Mouse (Mus musculus) liver, embryonic 12.5 days (tissue): ENCODE measurements around the gene Arhgdib. TPM values are rescaled to one million over a fixed set of nuclear protein-coding genes. Genes with fewer than 3 reads are reported as not detected.
A peak's percentile ranks its signal among the peaks of the same experiment; 100 is the strongest.

Experiments used
- ATAC-seq: fragments of 200-750 bp; cut with Nextera tagmentation; 2 replicates; pipeline ENCODE4 v1.8.0; 2017; ENCODE audit warnings: moderate number of reproducible peaks, mild to moderate bottlenecking, moderate library complexity
- H3K27ac ChIP-seq: fragments of 300-500 bp; sonication (generic); 2 replicates; pipeline ENCODE4 v1.5.1; 2016; ENCODE audit warnings: mild to moderate bottlenecking
- H3K27me3 ChIP-seq: fragments of 300-500 bp; sonication (generic); replicated peaks from 2 replicates; pipeline ENCODE4 v1.6.1; 2016; ENCODE audit warnings: mild to moderate bottlenecking, moderate library complexity
- H3K36me3 ChIP-seq: fragments of 300-500 bp; sonication (generic); 2 replicates; pipeline ENCODE4 v1.6.1; 2016; ENCODE audit warnings: mild to moderate bottlenecking, moderate library complexity
- H3K4me1 ChIP-seq: fragments of 300-500 bp; sonication (generic); 2 replicates; pipeline ENCODE4 v1.6.1; 2016
- H3K4me2 ChIP-seq: fragments of 300-500 bp; sonication (generic); 2 replicates; pipeline ENCODE4 v1.6.1; 2016; ENCODE audit warnings: mild to moderate bottlenecking, moderate library complexity
- H3K4me3 ChIP-seq: fragments of 300-500 bp; sonication (generic); 2 replicates; pipeline ENCODE4 v1.5.1; 2016; ENCODE audit warnings: mild to moderate bottlenecking, moderate library complexity
- H3K9ac ChIP-seq: fragments of 300-500 bp; sonication (generic); 2 replicates; pipeline ENCODE4 v1.6.1; 2016; ENCODE audit warnings: mild to moderate bottlenecking, moderate library complexity
- H3K9me3 ChIP-seq: fragments of 300-500 bp; sonication (generic); replicated peaks from 2 replicates; pipeline ENCODE4 v1.6.1; 2016; ENCODE audit warnings: mild to moderate bottlenecking, moderate library complexity
- WGBS: fragments of 180-500 bp; shearing (Covaris S2); methylation state at CpG from one replicate; pipeline ENCODE4 v1.1.7; 2016; ENCODE audit not compliant: insufficient replicate concordance; 5-methylcytosine and 5-hydroxymethylcytosine counted together
- polyA plus RNA-seq: library from polyadenylated mRNA; unstranded; fragments of >200 nt; fragmentation: Nextera tagmentation; extraction: Ambion mirVana; gene quantifications from 2 replicates; pipeline ENCODE4 v1.2.1, GENCODE M21; 2016

The Arhgdib gene
- polyA plus RNA-seq, 1 experiment from 2014 or later = 120 TPM

DNA sequence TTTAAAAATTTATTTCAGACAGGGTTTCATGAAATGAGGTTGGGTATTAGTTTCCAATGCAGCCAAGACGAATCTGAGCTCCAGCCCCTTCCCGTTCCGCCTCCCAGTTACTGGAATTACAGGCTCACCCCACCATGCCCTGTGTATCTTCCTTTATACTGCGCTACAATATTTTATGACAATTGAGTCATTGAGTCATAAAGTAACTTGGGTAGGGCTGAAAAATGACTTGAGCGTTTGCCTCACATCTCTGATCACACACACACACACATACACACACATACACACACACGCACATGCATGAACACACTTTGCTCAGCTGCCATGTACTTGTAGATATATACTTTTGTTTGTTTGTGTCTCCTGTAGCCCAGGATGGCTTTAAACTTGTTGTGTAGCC lies 27.5 kb downstream of the Arhgdib start:
- H3K4me1 ChIP-seq = peaks cover 12% of the 10 kb centered on the region
- H3K27me3 ChIP-seq = no peaks in the 10 kb centered on the region
- H3K4me3 ChIP-seq = no peak overlapping the region
- H3K36me3 ChIP-seq = no peaks in the 10 kb centered on the region
- WGBS = 81% methylated on average over 6 of the region's 6 CpGs
- H3K9me3 ChIP-seq = no peaks in the 10 kb centered on the region
- H3K27ac ChIP-seq = no peak overlapping the region
- no peak for ATAC-seq
- H3K4me2 ChIP-seq = no peak overlapping the region
- no peak overlapping the region for H3K9ac ChIP-seq

DNA sequence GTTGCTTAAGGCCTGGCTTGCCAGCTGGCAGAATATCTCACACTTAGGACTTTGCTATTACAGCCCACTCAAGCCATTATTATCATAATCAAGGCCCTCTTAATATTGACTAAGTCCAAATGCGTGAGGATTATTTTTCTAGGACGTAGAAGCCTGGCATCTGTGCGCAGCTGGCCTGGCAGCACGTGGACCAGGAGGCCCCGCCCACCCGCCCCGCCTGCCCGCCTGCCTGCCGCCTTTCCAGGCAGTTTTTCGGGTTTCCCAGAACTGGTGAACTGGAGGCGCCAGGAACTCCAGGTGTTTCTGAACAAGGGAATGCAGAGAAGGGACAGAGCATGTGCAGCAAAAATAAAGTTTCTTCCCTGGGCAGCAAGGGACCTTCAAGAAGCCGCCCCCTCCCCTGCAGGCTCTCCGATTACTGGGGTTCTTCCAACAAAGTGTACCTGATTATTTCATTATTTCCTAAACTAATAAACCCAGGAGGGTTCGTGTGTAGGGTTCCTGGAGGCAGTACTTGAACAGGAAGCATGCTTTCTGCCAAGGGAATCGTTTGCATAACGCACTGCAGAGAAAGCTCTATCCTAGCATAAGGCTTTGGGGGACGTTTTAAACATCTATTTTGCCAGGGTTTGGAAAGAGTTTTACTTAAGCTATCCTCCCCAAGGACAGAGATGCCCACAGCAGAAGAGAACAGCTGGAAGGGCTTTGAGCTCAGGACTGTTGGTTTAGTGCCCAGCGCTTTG lies 28.1 kb downstream of the Arhgdib start:
- ATAC-seq = no peak
- H3K9me3 ChIP-seq = no peaks in the 10 kb centered on the region
- H3K27me3 ChIP-seq = no peaks in the 10 kb centered on the region
- peak overlapping the region; percentile 42 for H3K4me2 ChIP-seq
- H3K4me1 ChIP-seq = peaks cover 12% of the 10 kb centered on the region
- no peaks in the 10 kb centered on the region for H3K36me3 ChIP-seq
- H3K27ac ChIP-seq = no peak overlapping the region
- WGBS = 29% methylated on average over 18 of the region's 18 CpGs
- H3K9ac ChIP-seq = no peak overlapping the region
- no peak overlapping the region for H3K4me3 ChIP-seq

DNA sequence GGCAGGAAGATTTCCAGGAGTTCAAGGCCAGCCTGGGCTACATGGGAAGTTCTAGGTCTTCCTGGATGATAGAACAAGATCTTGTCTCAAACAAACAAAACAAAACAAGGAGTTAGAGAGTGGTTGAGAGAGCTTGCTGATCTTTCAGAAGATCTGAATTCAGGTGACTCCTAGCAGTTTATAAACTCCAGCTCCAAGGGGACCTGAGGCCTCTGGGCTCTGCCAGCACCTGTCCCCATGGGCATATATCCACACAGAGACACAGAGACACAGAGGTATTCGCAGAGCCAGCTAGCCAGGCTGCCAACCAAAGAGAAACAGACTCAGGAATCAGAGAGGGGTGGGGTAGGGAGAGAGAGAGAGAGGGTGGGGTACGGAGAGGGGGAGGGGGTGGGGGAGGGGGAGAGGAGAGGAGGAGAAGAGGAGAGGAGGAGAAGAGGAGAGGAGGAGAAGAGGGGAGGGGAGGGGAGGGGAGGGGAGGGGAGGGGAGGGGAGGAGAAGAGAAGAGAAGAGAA lies 28.9 kb downstream of the Arhgdib start:
- H3K36me3 ChIP-seq = no peaks in the 10 kb centered on the region
- WGBS = 71% methylated on average over 1 of the region's 2 CpGs
- no peak overlapping the region for H3K27ac ChIP-seq
- peaks cover 12% of the 10 kb centered on the region for H3K4me1 ChIP-seq
- no peak overlapping the region for H3K9ac ChIP-seq
- H3K27me3 ChIP-seq = no peaks in the 10 kb centered on the region
- no peaks in the 10 kb centered on the region for H3K9me3 ChIP-seq
- H3K4me3 ChIP-seq = no peak overlapping the region
- ATAC-seq = no peak
- no peak overlapping the region for H3K4me2 ChIP-seq

DNA sequence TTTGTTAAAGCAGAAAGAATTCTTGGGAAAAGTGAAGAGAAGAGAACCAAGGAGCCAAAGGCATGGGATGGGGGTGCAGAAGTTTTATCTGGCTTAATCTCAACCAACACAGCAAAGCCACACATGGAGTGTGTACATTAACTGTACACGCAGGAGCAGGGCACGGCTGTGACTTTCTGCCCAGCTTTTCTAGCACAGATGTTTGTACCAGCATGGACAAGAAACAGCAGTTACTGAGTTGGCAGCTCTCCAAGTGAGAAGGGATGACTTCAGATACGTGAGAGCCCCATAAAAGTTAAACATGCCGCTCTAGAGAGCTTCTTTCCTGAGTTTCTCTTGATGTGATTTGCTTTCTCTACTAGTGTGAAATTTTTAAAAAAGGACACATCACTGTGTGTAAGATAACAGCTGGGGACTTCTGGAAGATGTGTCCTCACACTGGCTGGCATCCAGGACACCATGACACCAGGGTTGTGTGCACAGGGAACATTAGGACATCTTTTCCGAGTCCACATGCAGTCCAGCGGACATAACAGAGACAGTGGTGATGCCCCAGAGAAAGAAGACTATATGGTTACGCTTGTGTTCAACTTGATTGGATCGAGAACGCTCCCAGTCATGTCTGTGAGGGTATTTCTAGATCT lies 31.3 kb downstream of the Arhgdib start:
- Histone ChIP-seq H3K27ac (no peak overlapping the region), H3K36me3 (no peaks in the 10 kb centered on the region), H3K27me3 (no peaks in the 10 kb centered on the region), H3K4me2 (no peak overlapping the region), H3K4me1 (peaks cover 12% of the 10 kb centered on the region), H3K9me3 (no peaks in the 10 kb centered on the region), H3K9ac (no peak overlapping the region), H3K4me3 (no peak overlapping the region)
- WGBS = 68% methylated on average over 9 of the region's 9 CpGs
- ATAC-seq = no peak

DNA sequence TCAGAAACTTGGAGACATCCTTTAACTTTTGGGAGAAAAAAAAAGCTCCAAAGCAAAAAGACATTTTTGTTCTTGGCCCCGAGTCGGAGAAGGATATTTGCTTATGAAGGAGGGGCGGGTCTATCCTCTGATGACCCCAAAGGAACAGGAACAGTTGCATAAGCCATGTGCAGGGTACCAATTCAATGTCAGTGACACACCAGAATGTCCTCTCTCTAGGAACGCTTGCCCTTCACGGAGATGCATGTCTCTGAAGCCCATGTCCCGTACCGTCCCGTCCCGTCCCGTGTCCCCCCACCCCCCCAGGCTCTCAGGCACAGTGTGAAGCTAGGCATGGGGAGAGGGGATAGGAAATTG lies 34.8 kb downstream of the Arhgdib start:
- H3K9me3 ChIP-seq = no peaks in the 10 kb centered on the region
- 78% methylated on average over 10 of the region's 10 CpGs for whole genome bisulfite sequencing
- no peak overlapping the region for H3K4me2 ChIP-seq
- H3K4me1 ChIP-seq = 0 out of 2 replicates have a peak, but pooled peaks cover 8% of the 10 kb centered on the region
- no peak for ATAC-seq
- no peak overlapping the region for H3K27ac ChIP-seq
- no peak overlapping the region for H3K9ac ChIP-seq
- H3K27me3 ChIP-seq = no peaks in the 10 kb centered on the region
- H3K36me3 ChIP-seq = no peaks in the 10 kb centered on the region
- no peak overlapping the region for H3K4me3 ChIP-seq

DNA sequence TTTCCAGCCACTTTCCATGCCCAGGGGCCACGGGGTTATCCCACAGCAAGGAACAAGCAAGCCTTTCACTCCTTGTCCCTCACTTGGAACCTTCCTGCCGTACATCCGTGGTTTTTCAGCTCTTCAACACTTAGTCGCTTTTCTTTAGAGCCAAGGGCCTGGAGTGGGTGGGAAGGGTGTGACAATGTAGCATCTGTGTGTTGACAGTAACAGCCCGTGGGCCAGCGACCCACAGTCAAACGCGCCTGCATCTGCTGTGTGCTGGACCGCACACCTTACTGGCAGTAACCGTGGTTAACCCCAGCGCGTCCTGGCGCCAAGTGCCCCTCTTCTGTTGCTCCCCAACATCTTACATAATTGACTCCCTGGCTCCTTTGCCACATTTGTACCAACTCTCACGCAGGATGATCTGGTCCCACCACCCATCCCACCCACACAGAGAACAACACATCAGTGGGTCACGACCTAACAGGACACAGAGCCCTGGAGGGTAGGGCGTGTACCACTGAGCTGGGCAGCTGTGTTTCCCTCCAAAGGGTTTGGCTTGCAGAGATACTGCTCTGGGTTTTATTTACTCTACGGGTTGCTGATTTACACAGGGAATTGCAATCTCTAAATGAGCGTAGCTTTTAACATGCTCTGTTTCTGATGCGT lies 35.3 kb downstream of the Arhgdib start:
- H3K27me3 ChIP-seq = no peaks in the 10 kb centered on the region
- H3K4me1 ChIP-seq = peaks cover 11% of the 10 kb centered on the region; the same call in 1 of the 2 replicates
- no peak overlapping the region for H3K4me2 ChIP-seq
- H3K4me3 ChIP-seq = no peak overlapping the region
- ATAC-seq = no peak
- WGBS = 71% methylated on average over 19 of the region's 19 CpGs
- H3K9ac ChIP-seq = no peak overlapping the region
- no peaks in the 10 kb centered on the region for H3K9me3 ChIP-seq
- H3K27ac ChIP-seq = no peak overlapping the region
- no peaks in the 10 kb centered on the region for H3K36me3 ChIP-seq

DNA sequence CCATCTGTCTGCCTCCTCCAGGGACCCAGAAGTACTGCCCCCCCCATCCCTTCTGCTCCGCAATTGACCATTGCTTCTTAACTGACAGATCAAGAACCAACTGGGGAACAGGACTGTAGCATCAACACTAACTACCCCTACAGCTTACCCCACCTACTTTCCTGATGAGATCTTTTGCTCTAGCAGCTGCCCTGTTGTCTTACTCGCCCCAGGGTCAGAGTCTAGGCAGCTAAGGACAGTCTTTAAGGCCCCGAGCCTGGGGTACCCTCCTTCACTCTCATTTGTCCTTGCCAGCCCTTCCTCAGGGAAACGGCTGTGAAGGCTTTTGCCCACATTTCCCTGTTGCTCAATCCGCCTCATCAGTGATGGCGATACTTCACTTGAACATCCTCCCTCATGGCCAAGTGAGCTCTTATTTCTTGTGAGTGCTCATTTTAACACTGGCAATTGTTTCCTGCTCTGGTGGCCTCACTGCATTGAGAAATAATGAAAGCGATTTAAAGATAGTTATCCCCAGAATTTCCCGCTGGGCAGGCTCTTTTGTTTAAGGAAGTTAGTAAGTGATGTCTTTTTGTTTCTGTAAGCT lies 37.7 kb downstream of the Arhgdib start:
- WGBS = 41% methylated on average over 8 of the region's 8 CpGs
- peaks cover 19% of the 10 kb centered on the region for H3K4me1 ChIP-seq

DNA sequence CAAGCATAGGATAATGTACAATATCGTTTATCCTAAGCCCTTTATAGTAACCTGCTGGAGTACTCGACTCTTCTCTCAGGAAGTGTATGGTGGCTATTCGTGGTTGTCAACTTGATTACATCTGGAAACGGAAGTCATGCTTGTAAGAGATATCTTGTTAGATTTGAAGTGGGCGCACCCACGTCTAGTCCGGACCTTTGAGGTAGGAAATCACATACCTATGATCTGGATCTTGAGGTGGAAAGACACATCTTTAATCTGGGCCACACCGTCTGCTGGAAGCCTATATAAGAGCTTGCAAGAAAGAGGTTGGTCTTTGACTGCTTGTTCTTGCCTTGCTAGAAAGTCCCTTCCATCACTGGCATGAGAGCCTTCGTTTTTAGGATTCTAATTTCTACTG lies 39.2 kb downstream of the Arhgdib start:
- no peak overlapping the region for H3K4me3 ChIP-seq
- no peak overlapping the region for H3K27ac ChIP-seq
- WGBS = 30% methylated on average over 9 of the region's 9 CpGs
- H3K9me3 ChIP-seq = no peaks in the 10 kb centered on the region
- no peak overlapping the region for H3K4me2 ChIP-seq
- no peak for ATAC-seq
- H3K4me1 ChIP-seq = peaks cover 19% of the 10 kb centered on the region
- no peaks in the 10 kb centered on the region for H3K36me3 ChIP-seq
- H3K27me3 ChIP-seq = no peaks in the 10 kb centered on the region
- no peak overlapping the region for H3K9ac ChIP-seq

More for the DNA sequence above, 37.7 kb downstream of the Arhgdib start:
- Histone ChIP-seq H3K36me3 (no peaks in the 10 kb centered on the region), H3K4me3 (no peak overlapping the region), H3K9me3 (no peaks in the 10 kb centered on the region), H3K27ac (no peak overlapping the region), H3K9ac (no peak overlapping the region), H3K27me3 (no peaks in the 10 kb centered on the region), H3K4me2 (no peak overlapping the region)
- no peak for ATAC-seq

DNA sequence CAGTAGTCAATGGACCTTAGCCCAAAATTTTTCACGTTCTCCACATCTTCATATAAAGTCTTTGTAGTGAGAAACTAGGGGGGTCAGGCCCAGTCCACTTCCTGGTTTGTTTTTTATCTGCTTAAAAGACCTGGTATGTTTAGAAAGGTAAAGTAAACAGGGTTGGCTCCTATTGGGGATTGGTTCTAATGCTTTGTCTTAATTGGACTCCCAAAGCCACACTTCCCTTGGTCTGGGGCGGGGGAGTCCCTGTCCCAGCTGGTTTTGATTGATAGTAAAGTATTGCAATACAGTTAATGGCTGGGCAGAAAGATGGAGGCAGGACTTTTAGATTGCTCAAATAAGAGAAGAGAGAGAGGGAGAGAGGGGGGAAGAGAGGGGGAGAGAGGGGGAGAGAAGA lies 40.7 kb downstream of the Arhgdib start:
- WGBS = 34% methylated on average over 2 of the region's 2 CpGs
- Histone ChIP-seq H3K9ac (no peak overlapping the region), H3K4me2 (no peak overlapping the region), H3K4me3 (no peak overlapping the region), H3K9me3 (no peaks in the 10 kb centered on the region), H3K4me1 (peaks cover 19% of the 10 kb centered on the region), H3K36me3 (no peaks in the 10 kb centered on the region), H3K27me3 (no peaks in the 10 kb centered on the region), H3K27ac (no peak overlapping the region)
- 0 out of 2 replicates have a peak, but pooled peaks have one; percentile 30 for ATAC-seq

DNA sequence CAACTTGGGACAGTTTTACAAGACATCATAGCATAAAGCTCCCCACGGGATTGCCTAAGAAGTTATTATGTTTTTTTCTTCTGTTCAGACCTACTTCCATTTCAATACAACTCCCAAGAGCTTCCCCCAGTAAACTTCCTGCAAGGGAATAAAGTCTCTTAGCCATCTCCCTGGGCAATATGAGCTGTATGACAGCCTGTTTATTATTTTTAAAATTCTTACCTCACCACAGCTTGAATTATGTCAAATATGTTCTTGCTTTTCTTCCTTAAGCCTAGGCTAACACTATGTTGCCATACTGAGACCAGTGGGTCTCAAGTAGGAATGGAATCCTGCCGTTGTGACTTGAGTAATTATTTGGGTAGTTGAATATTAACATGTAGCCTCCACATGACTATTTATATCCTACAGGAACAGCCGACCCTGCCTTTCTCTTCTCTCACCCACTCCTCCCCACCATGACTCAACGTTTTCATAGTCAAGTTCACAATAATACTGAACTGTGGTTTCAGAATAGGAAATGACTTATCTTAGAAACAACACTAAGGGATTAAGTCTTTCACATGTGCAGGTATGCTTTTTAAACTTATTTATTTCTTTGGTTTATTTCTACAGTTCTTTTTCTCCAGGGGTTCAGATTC lies 41.2 kb downstream of the Arhgdib start:
- no peak overlapping the region for H3K9ac ChIP-seq
- no peak for ATAC-seq
- whole genome bisulfite sequencing = 21% methylated on average over 4 of the region's 4 CpGs
- no peak overlapping the region for H3K27ac ChIP-seq
- H3K4me3 ChIP-seq = no peak overlapping the region
- no peaks in the 10 kb centered on the region for H3K9me3 ChIP-seq
- H3K4me2 ChIP-seq = no peak overlapping the region
- peaks cover 19% of the 10 kb centered on the region for H3K4me1 ChIP-seq
- H3K36me3 ChIP-seq = no peaks in the 10 kb centered on the region
- H3K27me3 ChIP-seq = no peaks in the 10 kb centered on the region

DNA sequence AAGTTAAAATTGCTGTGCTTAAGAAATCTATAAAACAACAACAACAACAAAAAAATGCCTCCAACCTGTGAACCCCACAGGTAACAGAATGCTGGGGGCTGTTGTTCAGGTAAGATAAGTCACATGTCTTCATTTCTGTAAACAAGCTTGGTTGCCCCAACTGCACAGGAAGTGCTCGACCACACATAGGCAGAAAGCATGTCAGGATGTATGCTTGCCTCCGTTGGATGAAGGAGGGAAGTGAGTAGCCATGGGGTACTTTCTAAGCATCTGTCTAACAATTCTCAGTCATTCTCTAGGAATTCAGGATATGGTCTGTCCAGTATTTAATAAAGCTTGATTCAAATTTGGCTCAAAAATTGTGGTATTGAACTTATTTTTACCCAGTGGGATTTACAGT lies 42.7 kb downstream of the Arhgdib start:
- no peak overlapping the region for H3K9ac ChIP-seq
- no peak overlapping the region for H3K4me2 ChIP-seq
- peaks cover 22% of the 10 kb centered on the region for H3K4me1 ChIP-seq
- no peak overlapping the region for H3K4me3 ChIP-seq
- no peaks in the 10 kb centered on the region for H3K9me3 ChIP-seq
- no peaks in the 10 kb centered on the region for H3K36me3 ChIP-seq
- H3K27me3 ChIP-seq = no peaks in the 10 kb centered on the region
- no peak overlapping the region for H3K27ac ChIP-seq
- WGBS = 28% methylated on average over 2 of the region's 2 CpGs
- no peak for ATAC-seq
